Mouse (Mus musculus) 416B (cell line): Measurements from ENCODE around the gene C1ql1.

ENCODE experiments used
- DNase-seq: peaks from one replicate; pipeline ENCODE4 v3.0.0; 2011; ENCODE audit warnings: low read depth

C1ql1 gene

DNA sequence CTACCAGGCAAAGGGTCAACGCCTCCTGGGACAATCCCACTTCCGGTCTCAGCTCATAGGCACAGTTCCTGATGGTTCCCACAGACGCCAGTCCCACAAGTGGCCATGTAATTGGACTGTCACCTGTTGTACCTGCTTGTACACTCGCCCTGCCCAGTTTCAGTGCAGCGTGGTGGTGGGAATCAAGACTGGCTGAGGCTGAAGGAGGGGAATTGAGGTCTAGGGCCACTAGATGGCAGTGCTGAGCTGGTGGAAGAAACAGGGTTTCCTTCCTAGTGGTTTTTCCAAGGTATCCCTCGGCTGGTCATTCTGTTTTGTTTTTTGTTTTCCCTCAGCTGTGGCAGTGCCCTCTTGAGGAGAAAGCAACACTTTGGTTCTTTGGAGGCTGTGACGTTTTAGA, 45.7 kb downstream of the C1ql1 start, which contains the start of gene Gfap:
Gene Gfap (minus strand): TSS at position 150 of the 400 bp plus-strand sequence.
- DNase-seq, result peak; percentile 75

DNA sequence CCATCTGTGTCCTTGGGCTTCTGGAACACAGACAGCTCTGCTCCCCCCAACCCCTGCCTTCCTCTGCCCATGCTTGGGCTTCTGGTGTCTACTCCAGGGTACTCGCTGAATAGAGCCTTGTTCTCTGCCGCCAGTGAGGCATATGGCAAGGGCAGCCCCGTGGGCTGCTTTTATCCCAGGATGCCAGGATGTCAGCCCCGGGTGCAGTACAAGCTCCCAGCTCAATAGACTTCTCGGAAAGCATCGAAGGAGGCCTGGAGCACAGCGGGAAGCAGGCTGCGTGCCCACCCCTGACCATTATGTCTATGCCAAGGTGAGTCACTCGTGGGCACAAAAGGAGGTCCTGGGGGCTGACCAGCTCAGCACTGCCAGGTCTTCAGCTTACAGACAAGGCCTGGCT, 48.1 kb downstream of the C1ql1 start:
- no peak for DNase-seq

DNA sequence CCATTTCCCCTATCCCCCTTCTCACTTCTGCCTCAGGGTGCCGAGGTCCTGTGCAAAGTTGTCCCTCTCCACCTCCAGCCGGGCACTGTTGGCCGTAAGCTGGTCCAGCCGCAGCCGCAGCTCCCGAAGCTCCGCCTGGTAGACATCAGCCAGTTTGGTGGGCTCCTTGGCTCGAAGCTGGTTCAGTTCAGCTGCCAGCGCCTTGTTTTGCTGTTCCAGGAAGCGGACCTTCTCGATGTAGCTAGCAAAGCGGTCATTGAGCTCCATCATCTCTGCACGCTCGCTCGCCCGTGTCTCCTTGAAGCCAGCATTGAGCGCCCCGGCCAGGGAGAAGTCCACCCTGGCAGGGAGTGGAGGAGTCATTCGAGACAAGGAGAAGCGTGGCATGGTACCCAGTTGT, 49.8 kb downstream of the C1ql1 start:
- DNase-seq, result no peak

DNA sequence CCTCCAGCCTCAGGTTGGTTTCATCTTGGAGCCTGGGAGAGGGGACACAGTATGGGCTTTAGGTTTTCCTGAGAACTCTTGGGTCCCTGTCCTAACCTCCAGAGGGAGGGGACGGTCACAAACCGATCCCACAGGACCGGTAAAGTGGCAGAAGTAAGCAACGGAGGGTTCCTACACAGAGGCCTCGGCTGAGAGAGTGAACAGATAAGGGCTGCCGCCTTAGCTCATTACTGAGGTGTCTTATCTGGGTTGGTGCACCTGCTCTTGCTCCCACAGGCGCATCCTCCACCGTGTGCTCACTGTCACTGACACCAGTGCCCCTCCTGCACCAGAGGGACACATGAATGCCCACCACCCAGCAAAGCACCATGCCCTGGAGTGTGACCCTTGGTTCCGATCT, 50.7 kb downstream of the C1ql1 start:
- DNase-seq, result no peak

DNA sequence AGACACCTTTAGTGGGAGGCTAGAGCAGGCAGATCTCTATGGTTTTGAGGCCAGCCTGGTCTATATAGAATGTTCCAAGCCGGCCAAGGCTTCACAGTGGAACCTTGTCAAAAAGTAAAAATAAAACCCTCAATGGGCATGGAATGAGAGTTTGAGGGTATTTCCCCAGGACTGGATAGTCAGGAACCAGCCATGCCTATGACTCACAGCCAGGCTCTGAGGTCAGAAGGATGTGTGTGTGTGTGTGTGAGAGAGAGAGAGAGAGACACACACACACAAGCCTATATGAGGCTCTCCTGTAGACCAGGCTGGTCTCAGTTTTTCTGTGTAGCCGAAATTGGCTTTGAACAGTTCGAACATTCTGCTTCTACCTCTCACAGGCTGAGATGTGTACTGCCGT, 51.8 kb downstream of the C1ql1 start:
- DNase-seq, result peak; percentile 67

DNA sequence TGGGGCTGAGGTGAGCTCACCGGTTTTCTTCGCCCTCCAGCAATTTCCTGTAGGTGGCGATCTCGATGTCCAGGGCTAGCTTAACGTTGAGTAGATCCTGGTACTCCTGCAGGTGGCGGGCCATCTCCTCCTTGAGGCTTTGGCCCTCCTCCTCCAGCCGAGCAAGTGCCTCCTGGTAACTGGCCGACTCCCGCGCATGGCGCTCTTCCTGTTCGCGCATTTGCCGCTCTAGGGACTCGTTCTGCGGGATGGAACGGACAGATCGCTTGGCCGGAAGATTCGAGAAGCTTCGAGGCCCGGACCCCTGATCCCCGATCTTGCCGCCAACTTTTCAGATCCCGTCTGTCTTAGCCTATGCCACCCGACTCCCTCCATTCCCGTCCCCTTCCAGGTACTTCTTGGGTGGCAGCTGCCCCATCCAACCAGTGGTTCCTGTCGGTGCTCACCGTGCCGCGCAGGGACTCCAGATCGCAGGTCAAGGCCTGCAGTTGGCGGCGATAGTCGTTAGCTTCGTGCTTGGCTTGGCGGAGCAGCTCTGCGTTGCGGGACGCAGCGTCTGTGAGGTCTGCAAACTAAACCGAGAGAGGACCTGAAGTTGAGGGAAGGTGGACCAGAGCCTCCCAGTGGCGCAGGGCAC, 53.4 kb downstream of the C1ql1 start:
- DNase-seq, result peak; percentile 50

DNA sequence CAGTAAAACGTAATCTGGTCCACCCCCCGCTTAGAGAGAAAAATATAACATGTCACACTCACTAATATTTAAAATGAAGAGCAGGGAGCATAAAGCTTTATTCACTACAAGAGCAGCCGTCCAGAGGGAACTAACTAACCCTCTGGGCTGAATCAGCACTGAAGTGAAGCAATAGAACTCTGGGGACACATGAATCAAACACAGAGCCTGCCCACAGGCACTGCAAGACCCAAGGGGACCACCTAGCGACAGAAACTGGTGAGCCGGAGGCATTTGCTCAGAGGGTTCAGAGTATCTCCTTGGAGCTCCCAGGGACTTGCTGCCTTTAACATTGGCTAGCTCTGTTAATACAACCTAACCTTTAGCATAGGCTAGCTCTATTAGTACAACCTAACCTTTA, 56.4 kb downstream of the C1ql1 start:
- DNase-seq, result peak; percentile 54
